Mouse (Mus musculus) limb, embryonic 14.5 days (tissue): ENCODE data around the gene Gm49336. TPM values are rescaled to one million over a fixed set of nuclear protein-coding genes. Genes with fewer than 3 reads are reported as not detected.

Experiments
- ATAC-seq: fragments of 200-750 bp; cut with Nextera tagmentation; 2 replicates; pipeline ENCODE4 v1.8.0; 2017; ENCODE audit warnings: low read depth, moderate number of reproducible peaks, moderate TSS enrichment; ENCODE audit not compliant: low FRiP score
- DNase-seq: peaks from one replicate; pipeline ENCODE4 v3.0.0-alpha.2; 2015; ENCODE audit warnings: low spot score
- H3K27ac ChIP-seq: fragments of 300-500 bp; sonication (generic); replicated peaks from 2 replicates; pipeline ENCODE4 v1.5.1; 2014; ENCODE audit warnings: low read depth, mild to moderate bottlenecking, low read length, moderate library complexity, mixed read lengths
- H3K27me3 ChIP-seq: fragments of 300-500 bp; sonication (generic); 2 replicates; pipeline ENCODE4 v1.6.1; 2014; ENCODE audit warnings: low read length, mixed read lengths; ENCODE audit not compliant: control insufficient read depth, insufficient read depth
- H3K36me3 ChIP-seq: fragments of 300-500 bp; sonication (generic); 2 replicates; pipeline ENCODE4 v1.6.1; 2014; ENCODE audit warnings: mild to moderate bottlenecking, low read length, moderate library complexity, mixed read lengths; ENCODE audit not compliant: control insufficient read depth, insufficient read depth
- H3K4me1 ChIP-seq: fragments of 300-500 bp; sonication (generic); 2 replicates; pipeline ENCODE4 v1.6.1; 2014; ENCODE audit warnings: antibody characterized with exemption, low read length, mixed read lengths; ENCODE audit not compliant: control insufficient read depth, insufficient read depth
- H3K4me2 ChIP-seq: fragments of 300-500 bp; sonication (generic); replicated peaks from 2 replicates; pipeline ENCODE4 v1.6.1; 2014; ENCODE audit warnings: low read depth, mild to moderate bottlenecking, low read length, moderate library complexity; ENCODE audit not compliant: severe bottlenecking
- H3K4me3 ChIP-seq: fragments of 300-500 bp; sonication (generic); replicated peaks from 2 replicates; pipeline ENCODE4 v1.5.1; 2014; ENCODE audit warnings: low read length
- H3K9ac ChIP-seq: fragments of 300-500 bp; sonication (generic); 2 replicates; pipeline ENCODE4 v1.6.1; 2014; ENCODE audit warnings: mild to moderate bottlenecking, low read depth, low read length, moderate library complexity; ENCODE audit not compliant: severe bottlenecking
- H3K9me3 ChIP-seq: fragments of 300-500 bp; sonication (generic); 2 replicates; pipeline ENCODE4 v1.6.1; 2016; ENCODE audit warnings: low read length; ENCODE audit not compliant: control insufficient read depth
- POLR2A ChIP-seq: fragments of 200-500 bp; IDR thresholded peaks from 2 replicates; pipeline ENCODE4 v1.8.0; 2012; ENCODE audit warnings: inconsistent platforms, mild to moderate bottlenecking, moderate library complexity, borderline replicate concordance; ENCODE audit not compliant: insufficient read depth, insufficient read length; ENCODE audit errors: extremely low read depth
- whole genome bisulfite sequencing: fragments of 180-500 bp; shearing (Covaris S2); extraction: QIAGEN DNeasy Blood & Tissue Kit; methylation state at CpG from one replicate; pipeline ENCODE4 v1.1.7; 2014; 5-methylcytosine and 5-hydroxymethylcytosine counted together
- microRNA counts: library from miRNA; unstranded; fragments of <30 nt; microRNA quantifications from one replicate; lab custom pipeline; 2016
- microRNA-seq: library from miRNA; unstranded; fragments of <30 nt; microRNA quantifications from one replicate; pipeline ENCODE4, GENCODE M21; 2016
- polyA plus RNA-seq, 2 experiments: library from polyadenylated mRNA; depleted of rRNA in 1 of 2; stranded (reverse) in 1 of 2; unstranded in 1 of 2; fragments of >200 nt; fragmentation: Nextera tagmentation in 1 of 2; extraction: Ambion mirVana in 1 of 2; gene quantifications; 2 replicates each; pipeline versions ENCODE4 v1.2.1 to v1.2.3; 2012 to 2014

Gene Gm49336
- polyA plus RNA-seq, 2 experiments: 42.3 to 49.6 TPM

GRCm38 (mm10) chr14:60176469-60176890 lies 74.8 kb downstream of the Gm49336 start:
- DNase-seq (no peak), ATAC-seq (no peak; the same call in 1 of the 2 replicates)
- H3K27me3 ChIP-seq: peaks cover 26% of the 10 kb centered on the region; the same call in 1 of the 2 replicates
- H3K4me3 ChIP-seq: peak overlapping the region; percentile 71
- WGBS: 22% methylated on average over 9 of the region's 9 CpGs
- 0 out of 2 replicates have a peak overlapping the region, but pooled peaks have one; percentile 64 for H3K9ac ChIP-seq
- peak overlapping the region; percentile 99 for H3K4me2 ChIP-seq
- no peak overlapping the region for H3K27ac ChIP-seq
- no peaks in the 10 kb centered on the region for H3K36me3 ChIP-seq
- H3K9me3 ChIP-seq: no peaks in the 10 kb centered on the region
- 0 out of 2 replicates have a peak, but pooled peaks cover 3% of the 10 kb centered on the region for H3K4me1 ChIP-seq
- no peak for TF ChIP-seq POLR2A

GRCm38 (mm10) chr14:60172286-60173055 lies 78.8 kb downstream of the Gm49336 start:
- H3K9ac ChIP-seq: no peak overlapping the region
- DNase-seq: no peak
- WGBS: 45% methylated on average over 12 of the region's 12 CpGs
- H3K27ac ChIP-seq: no peak overlapping the region
- H3K4me1 ChIP-seq: no peaks in the 10 kb centered on the region
- no peaks in the 10 kb centered on the region for H3K9me3 ChIP-seq
- H3K4me3 ChIP-seq: no peak overlapping the region
- TF ChIP-seq POLR2A: no peak
- no peak overlapping the region for H3K4me2 ChIP-seq
- no peaks in the 10 kb centered on the region for H3K36me3 ChIP-seq
- ATAC-seq: no peak
- peaks cover 16% of the 10 kb centered on the region; the same call in 1 of the 2 replicates for H3K27me3 ChIP-seq

- H3K4me2 ChIP-seq: no peak overlapping the region
- H3K4me3 ChIP-seq: no peak overlapping the region
- H3K36me3 ChIP-seq: no peaks in the 10 kb centered on the region
- no peaks in the 10 kb centered on the region for H3K9me3 ChIP-seq
- DNase-seq (no peak), ATAC-seq (no peak)
- H3K4me1 ChIP-seq: no peaks in the 10 kb centered on the region
- no peak overlapping the region for H3K9ac ChIP-seq
- no peak overlapping the region for H3K27ac ChIP-seq
- 0 out of 2 replicates have a peak, but pooled peaks cover 5% of the 10 kb centered on the region for H3K27me3 ChIP-seq
- 59% methylated on average over 16 of the region's 16 CpGs for WGBS
- no peak for TF ChIP-seq POLR2A
Measured at GRCm38 (mm10) chr14:60170845-60171610, 80.3 kb downstream of the Gm49336 start.

- H3K4me1 ChIP-seq: no peaks in the 10 kb centered on the region
- no peak overlapping the region for H3K4me2 ChIP-seq
- H3K27ac ChIP-seq: no peak overlapping the region
- TF ChIP-seq POLR2A: no peak
- no peak for DNase-seq
- no peak overlapping the region for H3K9ac ChIP-seq
- no peaks in the 10 kb centered on the region for H3K27me3 ChIP-seq
- no peak overlapping the region for H3K4me3 ChIP-seq
- H3K36me3 ChIP-seq: no peaks in the 10 kb centered on the region
- no peaks in the 10 kb centered on the region for H3K9me3 ChIP-seq
- no peak for ATAC-seq
- WGBS: 80% methylated on average over 3 of the region's 3 CpGs
Measured at GRCm38 (mm10) chr14:60163367-60163766, 87.9 kb downstream of the Gm49336 start.

MicroRNAs encoded within 50 kb of the gene (microRNA counts, 519-probe panel; counts per million panel counts)
- microRNA mmu-miR-719 (lab: Ali Mortazavi, UCI): not detected

Small RNAs within 50 kb of the gene (microRNA-seq; reads per million reads assigned to microRNA genes)
- gene Mir719: not detected

Other genes with a start within 250 kb of the Gm49336 start
- 0.70 and 1.0 TPM in 2 replicates for gene Atp8a2, start 54.3 kb downstream of the Gm49336 start, polyA plus RNA-seq (2012; rRNA removed)
- gene Atp8a2, start 54.3 kb downstream of the Gm49336 start, polyA plus RNA-seq (2014; fragmentation: Nextera tagmentation; extraction: Ambion mirVana): 1.6 and 1.7 TPM in 2 replicates
- not detected in 2 replicates for gene Nupl1, start 76 bp downstream of the Gm49336 start, polyA plus RNA-seq (2012; rRNA removed)
- gene Nupl1, start 76 bp downstream of the Gm49336 start, polyA plus RNA-seq (2014; fragmentation: Nextera tagmentation; extraction: Ambion mirVana): not detected in 2 replicates
- gene Mtmr6, start 13.7 kb upstream of the Gm49336 start, polyA plus RNA-seq (2012; rRNA removed): 25.1 and 27.4 TPM in 2 replicates
- 39.5 and 41.4 TPM in 2 replicates for gene Mtmr6, start 13.7 kb upstream of the Gm49336 start, polyA plus RNA-seq (2014; fragmentation: Nextera tagmentation; extraction: Ambion mirVana)
- gene Amer2, start 121.8 kb upstream of the Gm49336 start, polyA plus RNA-seq (2012; rRNA removed): 0.87 and 0.89 TPM in 2 replicates
- gene Amer2, start 121.8 kb upstream of the Gm49336 start, polyA plus RNA-seq (2014; fragmentation: Nextera tagmentation; extraction: Ambion mirVana): 0.58 and 1.00 TPM in 2 replicates